In the genomic region with DNA sequence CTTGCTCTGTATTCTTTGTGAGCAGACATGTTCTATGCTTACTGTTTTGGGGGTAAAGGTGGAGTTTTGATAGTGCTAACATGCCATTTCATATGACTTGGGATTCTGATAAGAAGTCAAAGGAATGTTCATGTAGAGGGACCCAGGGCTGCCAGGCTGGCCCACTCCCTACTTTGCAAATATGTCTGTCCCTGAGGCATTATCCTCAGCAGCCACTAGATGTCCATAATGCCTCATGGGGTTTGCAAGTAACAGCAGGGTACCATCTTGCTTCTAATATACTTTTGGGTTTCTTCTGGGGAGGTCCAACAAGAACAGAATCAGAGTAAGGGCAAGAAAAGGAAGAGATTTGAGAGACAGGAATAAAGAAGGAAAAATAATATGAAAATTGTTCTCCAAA, we compare ENCODE assay signal across 20 mouse cellular contexts. TPM values are rescaled to one million over a fixed set of nuclear protein-coding genes. Genes with fewer than 3 reads are reported as not detected.
A peak's percentile ranks its signal among the peaks of the same experiment; 100 is the strongest.
DNase-seq lines count a peak whose midpoint lies in the region; ATAC-seq and TF ChIP-seq lines count a peak whose summit lies in the region.
"Had no signal": no experiment of that assay in that cellular context is flagged by ENCODE, and none has a peak within 500 bp of the region (broad histone marks: within the 10 kb centered on the region; RNA-seq: fewer than 3 reads in every experiment).

No protein-coding gene starts in this region.

- H3K27me3 ChIP-seq in hindbrain, postnatal 0 days (ENCODE audit: insufficient read depth, low read length), result no peaks in the 10 kb centered on the region
- no peaks in the 10 kb centered on the region for H3K27me3 ChIP-seq in hindbrain, embryonic 14.5 days (ENCODE audit: control insufficient read depth, insufficient read depth, low read length)
- H3K27me3 ChIP-seq in lung, postnatal 0 days (replicated peaks; ENCODE audit: insufficient read depth, low read length), result no peaks in the 10 kb centered on the region
- no peaks in the 10 kb centered on the region for H3K27me3 ChIP-seq in MEL (ENCODE audit: control insufficient read depth in 1 of 2, insufficient read depth in 2 of 2, low read length in 2 of 2)
- peaks cover 12% of the 10 kb centered on the region; the same call in 1 of the 2 replicates for H3K27me3 ChIP-seq in small intestine, adult 2 months (ENCODE audit: control insufficient read depth, insufficient read depth, low read length)
- H3K27me3 ChIP-seq: Patski had no signal

- peak; percentile 67 for DNase-seq in hindbrain, postnatal 0 days (ENCODE audit: low spot score)
- no peak for DNase-seq in hindbrain, embryonic 14.5 days (ENCODE audit: low spot score)
- no peak for DNase-seq in lung, postnatal 0 days (ENCODE audit: low spot score)
- no peak for DNase-seq in lung, postnatal 36 days
- DNase-seq in MEL (ENCODE audit: low read depth, low spot score), result no peak
- DNase-seq in heart, postnatal 4 days, result no peak
- DNase-seq: heart, adult 11 months; heart, postnatal 14 days; layer of hippocampus, adult 9-11 months; liver; lung, postnatal 10 days; right cerebral cortex, postnatal 25 days; thymus, adult 2 months had no signal

- no peak for ATAC-seq in hindbrain, postnatal 0 days
- ATAC-seq in hindbrain, embryonic 14.5 days (ENCODE audit: low FRiP score), result no peak
- ATAC-seq in lung, postnatal 0 days, result no peak
- ATAC-seq: CD4-positive, CD25-positive, alpha-beta regulatory T cell, adult 4 months; forebrain, embryonic 13.5 days; Patski had no signal

- H3K27ac ChIP-seq in hindbrain, postnatal 0 days, result no peak overlapping the region
- H3K27ac ChIP-seq in hindbrain, embryonic 14.5 days, result no peak overlapping the region
- no peak overlapping the region for H3K27ac ChIP-seq in lung, postnatal 0 days (ENCODE audit: low read length)
- no peak overlapping the region for H3K27ac ChIP-seq in MEL (ENCODE audit: control insufficient read depth, low read depth, low read length)
- H3K27ac ChIP-seq in small intestine, adult 2 months (ENCODE audit: insufficient read depth, low read depth, low read length), result no peak overlapping the region
- H3K27ac ChIP-seq: embryonic facial prominence, embryonic 15.5 days; forebrain, embryonic 13.5 days; kidney, embryonic 15.5 days had no signal

- H3K4me3 ChIP-seq in hindbrain, postnatal 0 days (ENCODE audit: low read length), result no peak overlapping the region
- H3K4me3 ChIP-seq in hindbrain, embryonic 14.5 days (replicated peaks; ENCODE audit: low read length), result no peak overlapping the region
- no peak overlapping the region for H3K4me3 ChIP-seq in lung, postnatal 0 days (ENCODE audit: low read depth, low read length)
- no peak overlapping the region for H3K4me3 ChIP-seq in MEL (ENCODE audit: control insufficient read depth in 1 of 2, insufficient read depth in 1 of 2, low read depth in 2 of 2, low read length in 2 of 2)
- H3K4me3 ChIP-seq in small intestine, adult 2 months (ENCODE audit: low read depth, low read length), result no peak overlapping the region
- H3K4me3 ChIP-seq: embryonic facial prominence, embryonic 15.5 days; forebrain, embryonic 13.5 days; kidney, embryonic 15.5 days had no signal

- TF ChIP-seq POLR2A in MEL (IDR thresholded peaks at IDR 0.05; ENCODE audit: control insufficient read depth in 1 of 2, insufficient read depth in 1 of 2, low read depth in 1 of 2, low read length in 2 of 2, poor library complexity in 1 of 2), result no peak
- TF ChIP-seq POLR2A in small intestine, adult 2 months (IDR thresholded peaks at IDR 0.05; ENCODE audit: low read depth, low read length), result no peak

- H3K9ac ChIP-seq in hindbrain, postnatal 0 days (replicated peaks; ENCODE audit: low read length), result no peak overlapping the region
- H3K9ac ChIP-seq in hindbrain, embryonic 14.5 days, result no peak overlapping the region
- H3K9ac ChIP-seq in lung, postnatal 0 days (replicated peaks; ENCODE audit: low read depth), result no peak overlapping the region
- no peak overlapping the region for H3K9ac ChIP-seq in MEL (ENCODE audit: control insufficient read depth, low read depth, low read length, poor library complexity, severe bottlenecking)
- H3K9ac ChIP-seq: embryonic facial prominence, embryonic 15.5 days; forebrain, embryonic 13.5 days; kidney, embryonic 15.5 days had no signal

- TF ChIP-seq EP300 in lung, postnatal 0 days (IDR thresholded peaks at IDR 0.05), result no peak
- no peak for TF ChIP-seq EP300 in MEL (IDR thresholded peaks at IDR 0.05; ENCODE audit: low read depth in 1 of 2, low read length in 2 of 2)

- peak; percentile 81 for TF ChIP-seq CTCF in hindbrain, postnatal 0 days (IDR thresholded peaks at IDR 0.05; ENCODE audit: low read depth)
- peak; percentile 60 for TF ChIP-seq CTCF in lung, postnatal 0 days (IDR thresholded peaks at IDR 0.05)
- TF ChIP-seq CTCF in MEL (IDR thresholded peaks at IDR 0.05 in 2 of 3, conservative IDR thresholded peaks at IDR 0.05 in 1 of 3; ENCODE audit: control insufficient read depth in 1 of 3, insufficient read depth in 1 of 3, low read depth in 2 of 3, low read length in 3 of 3, poor library complexity in 1 of 3, severe bottlenecking in 1 of 3), result peak in 2 of 3 experiments; percentile 4 to 32; a peak in 2 of 6 replicates
- TF ChIP-seq CTCF in small intestine, adult 2 months (IDR thresholded peaks at IDR 0.05; ENCODE audit: extremely low read depth, insufficient read length, insufficient replicate concordance, low read depth, low read length), result peak; percentile 18; the same call in 1 of the 2 replicates

- H3K4me1 ChIP-seq in hindbrain, postnatal 0 days (ENCODE audit: insufficient read depth, low read length), result peaks cover 7% of the 10 kb centered on the region
- H3K4me1 ChIP-seq in hindbrain, embryonic 14.5 days (replicated peaks; ENCODE audit: control insufficient read depth, insufficient read depth, low read length), result peaks cover 10% of the 10 kb centered on the region
- H3K4me1 ChIP-seq in lung, postnatal 0 days (ENCODE audit: insufficient read depth, low read depth, low read length), result peaks cover 3% of the 10 kb centered on the region; the same call in 1 of the 2 replicates
- no peaks in the 10 kb centered on the region; a peak in 1 of 4 replicates for H3K4me1 ChIP-seq in MEL (ENCODE audit: control insufficient read depth in 1 of 2, insufficient read depth in 2 of 2, low read length in 2 of 2)
- H3K4me1 ChIP-seq in small intestine, adult 2 months (ENCODE audit: control insufficient read depth, insufficient read depth, insufficient read length, low read length), result peaks cover 7% of the 10 kb centered on the region

- no peak overlapping the region for H3K4me2 ChIP-seq in hindbrain, postnatal 0 days (ENCODE audit: low read depth, low read length)
- no peak overlapping the region for H3K4me2 ChIP-seq in hindbrain, embryonic 14.5 days (replicated peaks)
- H3K4me2 ChIP-seq in lung, postnatal 0 days (replicated peaks; ENCODE audit: low read depth, low read length), result no peak overlapping the region
- H3K4me2 ChIP-seq: embryonic facial prominence, embryonic 15.5 days; forebrain, embryonic 13.5 days; kidney, embryonic 15.5 days; midbrain, embryonic 11.5 days had no signal

- H3K9me3 ChIP-seq in hindbrain, postnatal 0 days (ENCODE audit: low read length), result no peaks in the 10 kb centered on the region
- H3K9me3 ChIP-seq in hindbrain, embryonic 14.5 days (ENCODE audit: control insufficient read depth, low read length), result no peaks in the 10 kb centered on the region
- H3K9me3 ChIP-seq in lung, postnatal 0 days (ENCODE audit: low read length), result no peaks in the 10 kb centered on the region
- H3K9me3 ChIP-seq in MEL (replicated peaks; ENCODE audit: insufficient read depth, low read length), result no peaks in the 10 kb centered on the region
- H3K9me3 ChIP-seq: embryonic facial prominence, embryonic 15.5 days; forebrain, embryonic 13.5 days; kidney, embryonic 15.5 days had no signal

- no peak; the same call in 1 of the 2 replicates for TF ChIP-seq RAD21 in MEL (IDR thresholded peaks at IDR 0.05; ENCODE audit: low read depth, low read length)

- H3K79me2 ChIP-seq in MEL (ENCODE audit: control insufficient read depth, insufficient read depth, low read length, poor library complexity), result no peaks in the 10 kb centered on the region

- no peaks in the 10 kb centered on the region for H3K36me3 ChIP-seq in hindbrain, postnatal 0 days (ENCODE audit: insufficient read depth, low read length)
- H3K36me3 ChIP-seq in hindbrain, embryonic 14.5 days (replicated peaks; ENCODE audit: control insufficient read depth, insufficient read depth), result no peaks in the 10 kb centered on the region
- H3K36me3 ChIP-seq in lung, postnatal 0 days (ENCODE audit: insufficient read depth, low read length), result no peaks in the 10 kb centered on the region
- peaks cover 2 to 13% of the 10 kb centered on the region in 2 experiments for H3K36me3 ChIP-seq in MEL (ENCODE audit: control insufficient read depth in 1 of 2, insufficient read depth in 2 of 2, low read length in 2 of 2)
- H3K36me3 ChIP-seq in small intestine, adult 2 months (ENCODE audit: control insufficient read depth, insufficient read depth, low read length), result no peaks in the 10 kb centered on the region; the same call in 1 of the 2 replicates
- H3K36me3 ChIP-seq: embryonic facial prominence, embryonic 15.5 days; kidney, embryonic 15.5 days had no signal

TF ChIP-seq in MEL, 35 proteins besides CTCF, POLR2A, EP300 and RAD21:
- 0 out of 2 replicates have a peak, but pooled peaks have one; percentile 2 for TF ChIP-seq GATA1 (IDR thresholded peaks at IDR 0.05; ENCODE audit: low read depth, low read length)
- no peak for TF ChIP-seq ZNF384 (IDR thresholded peaks at IDR 0.05; ENCODE audit: low read depth, low read length)
- TF ChIP-seq GABPA (IDR thresholded peaks at IDR 0.05; ENCODE audit: low read depth, low read length), result no peak

RNA-seq across cellular contexts. Expression of a gene that starts 5.1 kb away (rescaled TPM):
- total RNA-seq in hindbrain, postnatal 0 days (2014; rRNA removed), result 54.8 and 59.8 TPM in 2 replicates
- polyA plus RNA-seq in hindbrain, postnatal 0 days (2015; fragmentation: Nextera tagmentation; extraction: Ambion mirVana), result 6.0 and 6.1 TPM in 2 replicates
- polyA plus RNA-seq in hindbrain, embryonic 14.5 days (2014; fragmentation: Nextera tagmentation; extraction: Ambion mirVana), result 9.6 and 10.4 TPM in 2 replicates
- 0.35 TPM in 2 replicates for polyA plus RNA-seq in lung, postnatal 0 days (2015; fragmentation: Nextera tagmentation; extraction: Ambion mirVana)
- total RNA-seq in MEL (2012; rRNA removed), result 0.12 and 0.23 TPM in 2 replicates
- under 1 TPM in 1 of 2 experiments, not detected in 1; 0.07 TPM for polyA plus RNA-seq in MEL (2012; ENCODE audit: insufficient read depth in 1 of 2, insufficient read length in 2 of 2, low read depth in 1 of 2, low replicate concordance in 2 of 2, missing spikeins in 1 of 2)
- 0.11 and 0.44 TPM in 2 replicates for polyA plus RNA-seq in small intestine, adult 2 months (2012; rRNA removed)
- 1 to 10 TPM; 1.2 to 1.6 TPM for total RNA-seq in heart, postnatal 4 days (2021)
- polyA plus RNA-seq: Patski had no signal

Comparison
In these comparisons a context has a peak if more than half of its experiments do, and no peak if none do; other contexts are left out.
1. CTCF ChIP-seq: peak in every context shown above with its lines; median percentile 81 in hindbrain, postnatal 0 days; 60 in lung, postnatal 0 days; 18 in MEL; 18 in small intestine, adult 2 months.